In the genomic region with DNA sequence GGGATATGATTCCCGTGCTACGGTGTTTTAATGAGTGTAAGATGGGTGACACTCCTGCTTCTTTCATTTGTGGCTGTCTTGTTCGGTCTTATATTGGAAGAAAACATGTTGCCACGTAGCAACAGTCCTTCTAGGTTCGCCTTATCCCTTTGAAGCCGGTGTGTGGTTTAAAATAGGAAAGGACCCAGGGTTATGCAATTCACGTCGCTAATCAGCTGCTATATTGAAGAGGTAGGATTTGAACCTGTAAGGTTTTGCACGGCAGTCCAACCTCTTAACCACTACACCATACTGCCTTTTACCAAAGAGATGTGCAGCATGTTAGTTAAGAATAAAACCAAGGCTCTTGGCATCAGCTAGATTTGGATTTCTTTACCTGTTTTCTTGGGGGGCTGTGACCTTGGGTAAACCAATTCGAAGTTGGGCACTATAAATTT, we compare ENCODE assay signal across 8 mouse cellular contexts. TPM values are rescaled to one million over a fixed set of nuclear protein-coding genes. Genes with fewer than 3 reads are reported as not detected.
DNase-seq lines count a peak whose midpoint lies in the region; ATAC-seq and TF ChIP-seq lines count a peak whose summit lies in the region.

No protein-coding gene starts in this region.

- H3K9me3 ChIP-seq in heart, embryonic 13.5 days = no peaks in the 10 kb centered on the region
- no peaks in the 10 kb centered on the region for H3K9me3 ChIP-seq in kidney, postnatal 0 days (replicated peaks; ENCODE audit: low read length)
- H3K9me3 ChIP-seq in liver, embryonic 16.5 days (replicated peaks; ENCODE audit: control insufficient read depth, low read length) = no peaks in the 10 kb centered on the region
- no peaks in the 10 kb centered on the region for H3K9me3 ChIP-seq in neural tube, embryonic 12.5 days

- H3K4me3 ChIP-seq in heart, embryonic 13.5 days = peak overlapping the region; percentile 85
- H3K4me3 ChIP-seq in kidney, postnatal 0 days (replicated peaks; ENCODE audit: low read depth, low read length) = peak overlapping the region; percentile 88
- H3K4me3 ChIP-seq in liver, embryonic 16.5 days (ENCODE audit: low read depth, low read length) = peak overlapping the region; percentile 95
- H3K4me3 ChIP-seq in neural tube, embryonic 12.5 days = peak overlapping the region; percentile 98

- no peak for TF ChIP-seq CTCF in kidney, postnatal 0 days (IDR thresholded peaks at IDR 0.05; ENCODE audit: low read depth)

- peak overlapping the region; percentile 95 for H3K9ac ChIP-seq in heart, embryonic 13.5 days
- H3K9ac ChIP-seq in kidney, postnatal 0 days (ENCODE audit: low read depth, low read length) = peak overlapping the region; percentile 91
- peak overlapping the region; percentile 90 for H3K9ac ChIP-seq in liver, embryonic 16.5 days (ENCODE audit: low read depth, low read length)
- H3K9ac ChIP-seq in neural tube, embryonic 12.5 days = peak overlapping the region; percentile 89

- H3K27me3 ChIP-seq in heart, embryonic 13.5 days (replicated peaks) = no peaks in the 10 kb centered on the region
- no peaks in the 10 kb centered on the region for H3K27me3 ChIP-seq in kidney, postnatal 0 days (ENCODE audit: insufficient read depth, low read length)
- H3K27me3 ChIP-seq in liver, embryonic 16.5 days (ENCODE audit: control insufficient read depth, insufficient read depth, low read depth, low read length) = no peaks in the 10 kb centered on the region
- no peaks in the 10 kb centered on the region for H3K27me3 ChIP-seq in neural tube, embryonic 12.5 days (replicated peaks)

- DNase-seq in CD8-positive naive resting alpha-beta T cell, adult 2 months (ENCODE audit: low read depth in 2 of 2, low spot score in 2 of 2) = peak; percentile 88 to 91
- peak; percentile 78 for DNase-seq in adrenal gland, adult 2 months
- DNase-seq in embryo, embryonic 9.5 days (ENCODE audit: extremely low spot score) = peak; percentile 86
- peak; percentile 77 for DNase-seq in kidney, postnatal 0 days (ENCODE audit: low spot score)
- DNase-seq in thymus, postnatal 36 days = peak; percentile 65 to 72

- ATAC-seq in heart, embryonic 13.5 days (ENCODE audit: extremely low read depth, insufficient number of reproducible peaks, low FRiP score, low TSS enrichment) = no peak
- peak; percentile 19; the same call in 1 of the 2 replicates for ATAC-seq in kidney, postnatal 0 days (replicated peaks; ENCODE audit: low FRiP score, low read depth)
- peak; percentile 69 for ATAC-seq in liver, embryonic 16.5 days (ENCODE audit: low read depth)
- ATAC-seq in neural tube, embryonic 12.5 days (ENCODE audit: low FRiP score, low read depth) = peak; percentile 31

- peaks cover 16% of the 10 kb centered on the region for H3K4me1 ChIP-seq in heart, embryonic 13.5 days
- no peaks in the 10 kb centered on the region for H3K4me1 ChIP-seq in kidney, postnatal 0 days (replicated peaks; ENCODE audit: insufficient read depth, low read length)
- peaks cover 21% of the 10 kb centered on the region for H3K4me1 ChIP-seq in liver, embryonic 16.5 days (ENCODE audit: control insufficient read depth, low read depth, low read length)
- peaks cover 8% of the 10 kb centered on the region for H3K4me1 ChIP-seq in neural tube, embryonic 12.5 days

- H3K4me2 ChIP-seq in heart, embryonic 13.5 days = peak overlapping the region; percentile 89
- H3K4me2 ChIP-seq in kidney, postnatal 0 days (ENCODE audit: low read length) = peak overlapping the region; percentile 87
- peak overlapping the region; percentile 98 for H3K4me2 ChIP-seq in liver, embryonic 16.5 days (ENCODE audit: low read depth, low read length)
- H3K4me2 ChIP-seq in neural tube, embryonic 12.5 days (replicated peaks) = peak overlapping the region; percentile 65

- 8% methylated on average over 10 of the region's 10 CpGs for WGBS in heart, embryonic 13.5 days
- WGBS in kidney, postnatal 0 days = 5% methylated on average over 10 of the region's 10 CpGs
- WGBS in liver, embryonic 16.5 days (ENCODE audit: insufficient replicate concordance) = 5% methylated on average over 10 of the region's 10 CpGs
- 8% methylated on average over 10 of the region's 10 CpGs for WGBS in neural tube, embryonic 12.5 days

- peaks cover 10% of the 10 kb centered on the region for H3K36me3 ChIP-seq in heart, embryonic 13.5 days
- H3K36me3 ChIP-seq in kidney, postnatal 0 days (ENCODE audit: insufficient read depth, low read length) = no peaks in the 10 kb centered on the region
- H3K36me3 ChIP-seq in liver, embryonic 16.5 days (ENCODE audit: control insufficient read depth, insufficient read depth) = no peaks in the 10 kb centered on the region; the same call in 1 of the 2 replicates
- no peaks in the 10 kb centered on the region for H3K36me3 ChIP-seq in neural tube, embryonic 12.5 days

- H3K27ac ChIP-seq in heart, embryonic 13.5 days (replicated peaks) = peak overlapping the region; percentile 90
- H3K27ac ChIP-seq in kidney, postnatal 0 days = peak overlapping the region; percentile 89; the same call in 1 of the 2 replicates
- peak overlapping the region; percentile 89 for H3K27ac ChIP-seq in liver, embryonic 16.5 days (ENCODE audit: low read length)
- no peak overlapping the region for H3K27ac ChIP-seq in neural tube, embryonic 12.5 days

RNA-seq across cellular contexts. Expression of a gene that starts 1.0 kb away (rescaled TPM):
- total RNA-seq in adrenal gland, adult 2 months (2021) = 10 to 100 TPM; 22.5 to 23.0 TPM
- 15.1 and 15.5 TPM in 2 replicates for polyA plus RNA-seq in adrenal gland, adult 2 months (2012; rRNA removed)
- polyA plus RNA-seq in heart, embryonic 13.5 days (2015; fragmentation: Nextera tagmentation; extraction: Ambion mirVana) = 21.8 and 22.4 TPM in 2 replicates
- polyA plus RNA-seq in kidney, postnatal 0 days (2015; fragmentation: Nextera tagmentation; extraction: Ambion mirVana) = 31.8 and 34.0 TPM in 2 replicates
- polyA plus RNA-seq in liver, embryonic 16.5 days (2015; fragmentation: Nextera tagmentation; extraction: Ambion mirVana) = 10.1 and 10.4 TPM in 2 replicates
- polyA plus RNA-seq in neural tube, embryonic 12.5 days (2016; fragmentation: Nextera tagmentation; extraction: Ambion mirVana) = 26.6 and 28.0 TPM in 2 replicates
